Mouse (Mus musculus) cerebellum, postnatal 14 days (tissue): ENCODE data around the gene Galnt10.

ENCODE experiments used
- DNase-seq, 2 experiments: peaks; one replicate each; pipeline ENCODE4 v3.0.0; 2021; ENCODE audit warnings: mixed read lengths in 2 of 2

The Galnt10 gene

DNA sequence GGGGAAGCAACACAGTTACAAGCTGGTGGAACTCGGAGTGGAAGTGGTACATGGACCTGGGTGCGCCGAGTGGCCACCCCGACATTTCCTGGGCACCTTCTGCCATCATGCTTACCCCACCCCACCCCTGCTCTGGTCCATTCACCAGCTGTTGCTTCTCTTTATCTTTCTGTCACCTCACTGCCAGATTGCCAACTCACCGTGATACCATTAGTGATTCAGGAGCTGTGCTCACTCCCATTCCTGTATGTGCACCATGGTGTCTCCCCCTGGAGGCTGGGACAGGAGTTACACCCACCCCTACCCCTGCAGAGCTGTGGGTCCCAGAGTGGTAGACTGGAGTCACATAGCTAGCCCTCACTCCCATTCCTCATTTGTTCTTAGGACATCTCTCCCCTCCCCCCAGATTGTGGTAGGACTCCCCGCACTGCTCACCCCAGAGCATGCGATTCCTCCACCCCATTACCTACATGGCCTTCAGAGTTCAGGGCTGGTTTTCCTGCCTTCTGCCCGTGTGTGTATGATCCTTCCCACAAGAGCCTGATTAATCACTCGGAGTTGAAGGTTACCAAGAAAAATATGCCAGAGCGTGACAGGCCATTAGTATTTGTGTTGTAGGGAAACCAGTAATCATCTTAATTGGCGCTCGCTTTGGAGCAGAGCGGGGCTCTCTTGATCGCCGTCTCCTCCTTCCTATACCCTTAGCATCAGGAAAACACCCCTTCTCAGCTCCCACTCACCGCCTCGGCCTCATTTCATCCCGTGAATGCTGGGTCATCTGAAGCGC lies 102.2 kb downstream of the Galnt10 start:
- DNase-seq: peak in 1 of 2 experiments; percentile 29

DNA sequence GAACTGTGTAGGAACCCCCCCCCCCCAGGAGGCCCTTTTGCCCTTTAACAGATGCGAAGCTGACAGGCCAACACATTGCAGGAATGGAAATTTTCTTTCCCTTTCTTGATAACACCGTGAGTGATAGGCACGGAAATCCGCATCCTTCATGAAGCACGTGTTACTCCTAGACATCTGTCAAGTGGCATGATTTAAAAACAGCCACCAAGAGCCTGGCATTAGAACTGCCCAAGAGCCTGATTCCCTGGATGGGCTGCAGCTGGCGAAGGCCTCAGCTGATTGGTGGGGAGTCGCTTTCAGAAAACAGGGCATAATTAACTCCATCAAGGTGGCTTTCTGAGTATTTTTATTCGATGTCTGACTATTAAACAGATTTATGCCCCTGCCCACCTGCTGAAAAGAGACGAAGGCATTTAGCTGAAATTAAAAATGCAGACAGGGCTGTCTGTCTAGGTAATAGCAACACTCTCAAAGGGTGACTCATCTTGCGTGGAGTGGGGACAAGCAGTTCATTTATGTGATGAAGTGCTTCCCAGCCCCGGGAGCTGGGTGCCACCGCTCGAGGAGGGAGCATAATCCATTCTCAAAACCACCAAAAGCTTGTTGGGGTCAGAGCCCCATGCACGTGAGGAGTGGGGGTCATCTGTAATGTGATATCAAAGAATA lies 108.4 kb downstream of the Galnt10 start:
- no peak for DNase-seq

DNA sequence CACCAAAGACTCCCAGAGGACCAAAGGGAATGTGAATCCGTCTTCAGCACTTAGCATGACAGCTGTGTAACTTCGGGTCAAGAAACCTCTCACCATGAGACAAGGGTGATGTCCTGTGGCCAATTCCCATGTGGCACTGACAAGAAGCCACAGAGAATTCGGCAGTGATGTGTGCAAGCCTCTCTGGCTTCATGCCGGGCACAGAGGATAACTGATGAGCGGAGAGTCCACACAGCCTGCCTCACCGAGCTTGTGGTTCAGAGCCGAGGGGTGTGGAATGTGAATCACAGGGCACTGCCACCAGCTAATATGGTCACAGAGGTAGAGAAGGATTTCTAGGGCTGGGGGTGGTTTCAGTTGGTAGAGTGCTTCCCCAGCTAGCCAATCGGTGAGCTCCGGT lies 113.4 kb downstream of the Galnt10 start:
- no peak for DNase-seq

DNA sequence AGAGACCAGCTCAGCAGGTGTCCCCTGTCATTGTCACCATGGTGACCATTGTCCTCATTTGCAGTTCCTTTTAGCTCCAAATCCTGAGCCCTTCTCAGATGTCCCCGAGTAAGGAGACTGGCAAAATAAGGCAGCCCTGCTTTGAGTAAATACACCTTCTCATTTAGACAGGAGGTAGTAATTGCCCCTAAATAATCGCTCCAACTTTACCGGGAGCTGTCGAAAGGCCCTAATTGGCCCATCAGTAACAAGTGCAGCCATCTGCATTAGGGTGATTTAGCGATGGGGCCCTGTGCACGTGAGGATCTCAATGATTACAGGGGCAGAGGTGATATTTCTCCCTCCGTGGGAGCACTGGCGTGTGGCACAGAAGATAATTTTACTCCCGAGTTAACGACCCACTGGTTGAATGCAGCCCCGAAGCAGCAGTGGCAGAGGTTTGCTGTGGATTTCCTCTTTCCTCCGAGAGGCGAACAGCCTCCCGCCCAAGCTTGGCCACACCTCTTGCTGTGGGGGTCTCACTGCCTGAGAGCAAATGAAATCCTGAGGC lies 115.3 kb downstream of the Galnt10 start:
- DNase-seq: no peak

DNA sequence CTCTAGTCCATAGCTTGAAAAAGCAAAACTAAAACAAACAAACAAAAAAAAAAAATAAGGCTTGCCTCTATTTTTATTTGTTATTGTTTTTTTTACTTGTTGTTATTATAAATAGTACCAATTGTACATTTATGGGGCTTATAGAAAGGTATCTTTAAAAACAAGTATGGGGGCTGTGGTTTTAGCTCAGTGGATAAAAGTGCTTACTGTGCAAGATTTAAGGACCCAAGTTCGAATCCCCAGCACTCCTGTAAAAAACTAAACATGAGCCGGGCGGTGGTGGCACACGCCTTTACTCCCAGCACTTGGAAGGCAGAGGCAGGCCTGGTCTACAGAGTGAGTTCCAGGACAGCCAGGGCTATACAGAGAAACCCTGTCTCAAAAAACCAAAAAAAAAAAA lies 116.1 kb downstream of the Galnt10 start:
- DNase-seq: no peak

DNA sequence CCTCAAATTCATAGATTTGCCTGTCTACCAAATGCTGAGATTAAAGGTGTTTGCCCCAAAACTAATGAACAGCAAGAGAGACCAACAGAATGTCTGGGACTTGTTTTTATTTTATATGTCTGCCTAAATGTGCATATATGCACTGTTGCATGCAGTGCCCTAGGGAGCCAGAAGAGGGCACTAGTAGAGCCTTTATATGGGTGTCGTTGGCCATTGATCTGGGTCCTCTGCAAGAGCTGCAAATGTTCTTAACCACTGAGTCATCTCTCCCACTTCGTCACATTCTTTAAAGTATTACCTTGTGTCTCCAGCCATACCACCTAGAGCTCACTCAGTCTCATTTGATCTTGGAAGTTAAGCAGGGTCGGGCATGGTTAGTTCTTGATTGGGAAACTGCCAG lies 118.9 kb downstream of the Galnt10 start:
- no peak for DNase-seq

DNA sequence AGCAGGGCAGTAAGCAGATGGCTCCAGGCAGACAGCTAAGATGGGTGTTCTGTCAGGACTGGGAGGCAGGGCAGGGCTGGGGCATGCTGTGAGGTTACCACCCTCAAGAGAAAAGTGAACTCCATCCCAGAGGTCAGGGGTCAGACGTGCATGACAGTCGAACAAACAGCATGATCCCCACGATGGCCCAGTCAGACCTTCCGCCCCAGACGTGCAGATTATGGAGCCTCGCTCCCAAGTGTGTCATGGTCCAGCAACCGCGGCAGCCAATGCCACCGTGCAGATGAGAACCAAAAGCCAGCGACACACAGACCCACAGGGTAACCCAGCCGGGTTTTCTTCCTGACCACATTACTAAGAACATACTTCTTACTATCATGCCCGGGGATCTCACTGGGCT lies 121.4 kb downstream of the Galnt10 start:
- DNase-seq: no peak

DNA sequence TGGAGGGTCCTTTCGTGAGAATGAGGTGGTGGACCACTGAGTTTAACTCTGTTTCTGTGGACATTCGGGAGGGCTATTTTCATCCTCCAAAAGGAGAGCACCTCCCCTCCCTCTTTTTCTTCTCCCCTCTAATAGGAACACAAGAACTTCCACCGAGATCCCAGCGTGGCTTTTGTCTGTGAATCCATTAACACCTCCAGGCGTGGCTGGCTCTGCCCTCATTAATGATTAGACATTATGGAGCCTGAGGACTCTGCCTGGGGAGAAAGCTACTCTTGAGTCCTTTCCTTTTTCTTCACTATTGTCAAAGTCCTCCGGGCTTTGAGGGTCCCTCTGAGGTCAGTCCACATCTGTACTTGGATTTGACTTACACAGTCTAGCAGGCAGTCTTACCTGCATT lies 121.9 kb downstream of the Galnt10 start:
- DNase-seq: no peak

DNA sequence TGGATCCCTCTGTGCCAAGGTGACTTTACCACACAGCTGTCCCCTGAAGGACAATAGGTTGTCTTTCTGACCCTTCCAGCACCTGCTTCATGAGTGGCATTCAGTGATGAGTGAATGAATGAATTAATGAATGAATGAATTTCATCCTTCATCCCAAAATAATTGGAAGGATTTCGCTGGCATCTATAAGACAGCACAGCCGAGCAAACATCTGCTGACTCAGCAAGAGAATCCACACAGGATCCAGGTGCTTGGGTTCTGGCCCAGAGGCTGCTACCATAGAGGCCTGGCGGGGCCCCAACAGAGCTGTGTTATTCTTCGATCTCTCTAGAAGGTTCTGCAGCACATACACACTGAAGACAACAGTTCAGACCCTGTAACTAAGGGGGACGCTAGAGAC lies 125.5 kb downstream of the Galnt10 start:
- DNase-seq: no peak

DNA sequence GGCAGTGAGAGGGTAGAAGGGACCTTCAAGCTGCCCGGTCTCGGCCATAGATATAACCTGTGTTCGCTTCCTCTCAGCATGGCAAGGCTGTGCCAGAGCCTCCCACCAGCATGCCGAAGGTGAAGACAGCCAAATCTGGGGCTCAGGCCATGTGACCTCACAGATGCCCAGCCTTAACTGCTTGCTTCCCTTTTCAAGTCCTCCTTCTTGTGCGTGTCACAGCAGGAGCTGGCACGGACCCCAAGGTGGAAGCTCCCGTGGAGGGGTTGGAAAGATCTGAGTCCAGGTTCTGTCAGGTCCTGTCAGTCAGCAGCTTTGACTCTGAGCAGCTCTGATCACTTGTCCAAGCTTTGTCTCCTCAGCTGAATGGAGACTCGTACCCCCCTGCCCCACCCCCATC lies 126.4 kb downstream of the Galnt10 start:
- DNase-seq: peak; percentile 72 to 81

DNA sequence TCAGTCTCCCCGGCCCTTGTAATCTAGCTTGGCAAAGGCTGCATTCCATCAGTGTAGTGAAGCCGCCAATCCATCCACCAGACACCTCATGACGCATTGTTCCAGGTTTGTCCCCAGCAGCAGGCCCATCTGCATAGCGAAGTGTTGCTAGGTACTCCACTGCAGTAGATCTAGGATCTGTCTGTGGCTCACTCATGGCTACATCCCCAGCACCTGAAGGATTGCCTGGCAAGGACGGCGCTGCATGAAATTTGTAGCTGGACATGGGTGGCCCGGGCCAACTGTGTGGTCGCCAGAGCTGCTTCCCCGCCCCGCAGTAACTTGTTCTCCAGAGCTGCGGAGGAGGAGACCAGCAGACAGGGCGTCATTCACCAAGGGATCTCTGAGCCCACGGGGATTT lies 128.2 kb downstream of the Galnt10 start:
- no peak for DNase-seq

DNA sequence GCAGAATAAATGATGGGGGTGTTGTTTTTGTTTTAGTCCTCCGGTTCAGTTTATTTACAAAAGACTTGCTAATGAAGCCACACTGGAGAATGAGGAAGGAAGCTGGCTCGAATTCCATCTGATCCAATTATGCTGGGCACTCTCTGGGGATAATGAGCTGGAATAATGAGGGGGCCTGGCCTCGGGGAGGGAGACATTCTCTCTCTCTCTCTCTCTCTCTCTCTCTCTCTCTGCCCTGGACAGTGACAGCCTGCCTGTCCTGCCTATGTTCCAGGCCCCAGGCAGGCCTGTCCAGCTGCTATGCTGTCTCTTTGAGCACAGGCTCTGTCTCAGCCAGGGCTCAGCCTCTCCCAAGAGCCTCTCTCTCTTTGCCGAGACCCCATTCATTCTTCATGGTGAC lies 128.7 kb downstream of the Galnt10 start:
- no peak for DNase-seq

DNA sequence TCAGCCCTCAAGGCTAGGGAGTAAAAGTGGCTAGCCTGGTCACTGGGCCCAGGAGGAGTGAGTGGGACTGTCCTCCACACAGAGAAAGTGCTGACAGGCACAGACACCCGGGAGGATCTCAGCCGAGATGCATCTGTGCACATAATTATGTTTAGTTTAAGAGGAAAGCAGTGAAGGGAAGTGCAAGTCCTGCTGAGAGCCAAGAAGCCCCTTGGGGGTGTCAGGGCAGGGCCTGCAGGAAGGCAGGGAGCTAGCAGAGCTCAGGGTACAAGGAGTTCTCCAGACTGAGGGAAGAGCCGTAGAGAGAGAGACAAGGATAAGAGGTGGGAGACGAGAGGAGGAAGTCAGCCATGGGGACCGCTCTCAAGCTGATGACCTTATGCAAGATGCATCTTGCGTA lies 130.6 kb downstream of the Galnt10 start:
- DNase-seq: no peak

DNA sequence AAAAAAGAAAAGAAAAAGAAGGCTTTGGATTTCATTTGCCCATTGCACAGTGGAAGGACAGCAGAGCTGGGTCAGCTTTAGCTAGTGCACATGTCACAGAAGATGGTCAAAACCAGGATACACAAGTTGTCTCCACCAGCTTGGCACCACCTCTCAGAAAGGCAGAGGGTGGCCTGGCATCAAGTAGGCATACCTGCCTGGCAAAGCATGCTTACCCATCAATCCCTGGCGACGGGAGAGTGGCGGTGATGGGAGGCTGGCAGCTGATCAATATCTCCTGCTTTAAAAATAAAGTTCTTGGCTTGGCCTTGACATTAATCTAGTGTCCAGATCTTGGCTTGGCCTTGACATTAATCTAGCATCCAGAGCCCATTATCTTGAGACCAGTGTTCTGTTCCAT lies 131.3 kb downstream of the Galnt10 start:
- peak in 1 of 2 experiments; percentile 61 for DNase-seq

DNA sequence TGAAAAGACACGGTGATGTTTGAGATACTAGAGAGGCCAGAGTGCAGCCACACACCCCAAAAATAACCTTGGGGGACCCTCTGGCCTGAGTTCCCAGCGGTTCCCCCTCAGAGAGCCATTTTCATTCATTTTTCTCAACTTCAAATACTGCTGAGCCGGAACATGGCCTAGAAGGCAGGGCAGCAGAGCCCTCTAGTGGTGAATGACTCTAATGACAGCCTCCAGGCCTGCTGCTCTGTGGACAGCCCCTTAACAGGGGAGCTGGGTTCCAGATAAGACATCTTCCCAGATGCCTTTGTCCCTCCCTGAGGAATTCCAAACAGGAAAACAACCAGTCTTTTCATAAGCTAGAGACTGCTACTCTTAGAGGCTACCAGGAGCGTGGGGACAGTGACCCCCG lies 133.1 kb downstream of the Galnt10 start:
- DNase-seq: peak; percentile 67 to 77

DNA sequence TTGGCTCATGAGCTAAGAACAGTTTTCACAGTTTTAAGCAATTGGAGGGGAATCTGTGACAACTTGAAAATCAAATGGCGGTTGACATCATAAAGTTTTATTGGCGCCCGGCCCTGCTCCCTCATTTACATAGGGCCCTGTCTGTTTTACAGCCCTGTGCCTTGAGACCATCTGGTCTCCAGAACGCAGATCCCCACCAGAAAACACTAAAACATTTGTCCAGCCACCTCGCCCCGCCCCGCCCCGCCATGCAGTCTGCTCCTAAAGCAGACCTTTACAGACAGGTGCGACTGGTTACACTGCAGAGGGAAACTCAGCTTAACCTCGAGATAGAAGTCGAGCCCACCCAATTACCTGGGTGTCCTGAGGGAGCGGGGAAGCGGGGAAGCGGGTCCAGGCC lies 134.6 kb downstream of the Galnt10 start:
- no peak for DNase-seq

DNA sequence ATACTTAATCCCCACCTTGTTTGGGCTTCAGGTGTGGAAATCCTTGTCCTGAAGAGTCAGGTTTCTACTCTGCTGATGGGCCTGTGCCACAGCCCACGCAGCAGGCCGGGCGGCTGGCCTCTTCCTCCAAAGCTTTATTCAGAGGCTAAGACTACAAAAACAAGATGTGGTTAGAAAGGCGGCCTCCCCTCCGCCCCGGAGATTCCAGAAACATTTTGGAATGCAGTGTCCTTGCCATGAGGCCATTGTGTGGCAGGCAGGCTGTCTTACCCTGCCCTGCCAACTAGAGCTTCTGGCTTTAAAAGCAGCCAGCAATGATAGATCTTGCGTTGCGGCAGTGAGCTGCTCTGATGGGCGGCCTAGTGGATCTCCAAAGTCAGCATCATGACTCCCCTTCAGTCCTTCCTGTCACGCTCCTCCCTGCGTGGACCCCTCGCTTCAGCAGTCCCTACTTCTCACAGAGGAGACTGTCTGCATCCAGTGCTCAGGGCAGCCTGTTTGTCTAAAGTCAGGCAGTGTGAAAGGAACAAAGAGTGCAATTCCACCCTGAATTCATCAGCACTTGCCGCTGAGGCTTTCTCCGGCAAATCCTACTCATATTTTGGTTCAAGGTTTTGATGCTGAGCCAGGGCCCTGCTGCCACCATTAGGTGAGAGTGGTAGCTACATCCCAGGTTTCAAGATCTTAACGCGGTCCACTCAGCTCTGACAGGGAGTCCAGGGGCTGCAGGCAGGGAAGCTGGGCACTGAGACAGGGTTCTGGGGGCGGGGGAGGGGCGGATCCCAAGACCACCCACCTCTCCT lies 141.6 kb downstream of the Galnt10 start:
- peak; percentile 78 to 81 for DNase-seq

DNA sequence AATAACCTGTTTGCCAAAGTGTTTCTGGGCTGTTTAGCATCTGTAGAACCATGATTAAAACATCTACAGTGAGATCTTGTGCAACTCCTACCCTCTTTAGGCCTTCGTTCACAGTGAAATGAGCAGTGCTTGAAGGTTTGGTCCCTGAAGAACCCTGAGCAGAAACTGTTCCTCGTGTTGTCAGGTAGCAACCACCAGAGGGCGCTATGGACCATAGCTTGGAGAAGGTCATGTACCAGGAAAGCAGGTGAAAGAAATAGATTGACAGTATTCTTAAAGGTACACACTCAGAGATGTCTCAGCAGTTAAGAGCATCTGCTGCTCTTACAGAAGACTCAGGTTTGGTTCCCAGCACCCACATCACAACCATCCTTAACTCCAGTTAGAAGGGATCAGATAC lies 142.7 kb downstream of the Galnt10 start:
- DNase-seq: peak in 1 of 2 experiments; percentile 47

DNA sequence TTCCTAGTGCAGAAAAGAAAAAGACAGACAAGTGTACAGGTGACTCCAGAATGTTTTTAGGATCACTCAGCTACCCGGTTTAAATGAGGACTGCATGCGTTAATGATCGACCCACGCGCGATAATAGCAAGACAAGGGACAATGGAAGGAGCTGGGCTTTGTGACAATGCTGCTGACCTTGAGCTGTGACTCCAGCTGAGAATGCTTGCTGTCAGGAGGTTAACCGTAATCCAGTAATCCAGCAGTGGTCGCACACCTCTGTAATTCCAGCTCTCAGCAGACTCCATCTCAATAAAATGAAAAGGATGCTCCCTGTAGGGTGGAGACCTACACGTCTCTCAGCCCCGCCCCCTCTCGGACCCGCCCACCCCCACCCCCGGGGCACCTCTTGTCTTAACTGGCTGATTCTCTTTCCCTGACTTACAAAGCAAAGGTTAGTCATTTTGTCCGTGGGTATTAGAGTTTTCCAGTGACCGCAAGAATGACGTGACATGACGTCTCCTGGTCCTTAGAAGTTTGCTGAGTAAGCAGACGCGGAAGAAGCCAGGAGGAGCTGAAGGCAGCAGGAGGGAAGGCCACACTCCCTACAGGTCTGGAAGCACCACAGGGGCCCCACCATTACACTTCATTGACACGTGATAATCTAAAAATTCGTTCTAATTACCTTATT lies 145.8 kb downstream of the Galnt10 start:
- no peak for DNase-seq

DNA sequence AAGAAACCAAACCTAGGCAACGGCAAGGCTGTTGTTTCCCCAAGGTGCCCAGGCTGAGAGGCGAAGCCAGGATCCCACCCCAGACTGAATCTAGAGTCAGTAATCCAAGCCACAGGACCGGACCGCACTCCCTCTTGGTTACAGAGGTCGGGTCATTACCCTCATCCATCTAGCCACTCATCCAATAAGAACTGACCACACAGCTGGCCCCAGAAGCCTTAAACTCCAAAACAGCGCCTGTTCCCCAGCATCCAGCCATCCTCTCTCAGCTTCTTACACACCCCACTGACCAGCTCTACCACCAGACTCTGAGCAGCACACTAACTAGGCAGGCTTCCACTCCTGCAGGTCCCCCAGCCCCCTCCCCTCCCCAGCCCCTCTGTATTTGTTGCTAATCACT lies 149.8 kb downstream of the Galnt10 start:
- DNase-seq: no peak

DNA sequence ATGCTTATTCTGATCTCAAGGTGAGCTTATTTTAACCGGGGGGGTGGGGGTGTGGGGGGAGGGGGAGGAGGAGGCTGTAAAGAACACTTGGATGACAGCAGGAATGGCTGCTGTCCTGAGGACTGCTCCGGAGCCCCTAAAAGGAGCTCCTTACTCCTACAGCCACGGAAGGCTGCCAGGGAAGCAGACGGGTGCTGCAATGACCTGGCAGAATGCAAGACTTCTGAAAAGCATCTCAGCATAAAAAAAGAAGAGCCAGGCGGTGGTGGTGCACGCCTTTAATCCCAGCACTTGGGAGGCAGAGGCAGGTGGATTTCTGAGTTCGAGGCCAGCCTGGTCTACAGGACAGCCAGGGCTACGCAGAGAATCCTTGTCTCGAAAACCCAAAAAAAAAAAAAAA lies 152.6 kb downstream of the Galnt10 start:
- DNase-seq: no peak

DNA sequence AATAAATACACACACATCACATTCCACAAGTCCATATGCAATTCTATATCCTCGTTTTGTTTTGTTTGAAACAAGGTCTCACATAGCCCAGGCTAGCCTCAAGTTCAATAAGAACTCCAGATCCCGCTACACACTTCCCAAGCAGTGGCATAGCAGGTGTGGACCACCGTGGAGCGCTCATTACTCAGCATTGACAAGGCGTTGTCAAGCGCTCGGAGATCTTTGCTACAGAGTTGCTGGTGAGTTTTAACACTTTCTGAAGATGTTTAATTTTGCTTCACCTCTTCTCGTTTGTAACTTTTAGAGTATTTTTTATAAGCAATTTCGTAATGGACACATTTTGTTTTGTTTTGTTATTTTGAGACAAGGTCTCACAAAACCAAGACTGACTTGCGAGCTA lies 154.2 kb downstream of the Galnt10 start:
- no peak for DNase-seq
